Mouse (Mus musculus) kidney, postnatal 36 days (tissue): ENCODE results near the gene Iyd.

ENCODE experiments used
- DNase-seq, 2 experiments: peaks; one replicate each; pipeline ENCODE4 v3.0.0; 2021 to 2022; ENCODE audit warnings: mixed read lengths in 2 of 2

The Iyd gene

GRCm38 (mm10) chr10:3555128-3555527, 15.1 kb downstream of the Iyd start:
- peak in 1 of 2 experiments; percentile 27 for DNase-seq

- DNase-seq = no peak
These were observed 16.5 kb downstream of the Iyd start for GRCm38 (mm10) chr10:3556538-3556937.

- DNase-seq = no peak
These were observed 19.1 kb downstream of the Iyd start for GRCm38 (mm10) chr10:3559136-3559535.

GRCm38 (mm10) chr10:3562165-3562564, 22.1 kb downstream of the Iyd start:
- DNase-seq = no peak

- DNase-seq = no peak
These were observed 25.1 kb downstream of the Iyd start for GRCm38 (mm10) chr10:3565126-3565525.

- DNase-seq = peak in 1 of 2 experiments; percentile 38
These were observed 27.8 kb downstream of the Iyd start for GRCm38 (mm10) chr10:3567821-3568220.

GRCm38 (mm10) chr10:3572723-3573649, 32.9 kb downstream of the Iyd start:
- DNase-seq = peak; percentile 70 to 74

- DNase-seq = peak; percentile 48 to 74
These were observed 34.0 kb downstream of the Iyd start for GRCm38 (mm10) chr10:3573905-3574500.

- DNase-seq = no peak
These were observed 50.6 kb downstream of the Iyd start for GRCm38 (mm10) chr10:3590632-3591031.

GRCm38 (mm10) chr10:3591790-3592189, 51.8 kb downstream of the Iyd start:
- DNase-seq = peak in 1 of 2 experiments; percentile 7

GRCm38 (mm10) chr10:3596697-3597096, 56.7 kb downstream of the Iyd start:
- DNase-seq = no peak

- DNase-seq = no peak
These were observed 57.7 kb downstream of the Iyd start for GRCm38 (mm10) chr10:3597760-3598159.
